Mouse (Mus musculus) neural tube, embryonic 15.5 days (tissue): ENCODE measurements around the gene Atp5s. TPM values are rescaled to one million over a fixed set of nuclear protein-coding genes. Genes with fewer than 3 reads are reported as not detected.

Experiments used
- ATAC-seq: fragments of 200-750 bp; cut with Nextera tagmentation; 2 replicates; pipeline ENCODE4 v1.8.0; 2017; ENCODE audit warnings: mild to moderate bottlenecking, moderate TSS enrichment, moderate library complexity; ENCODE audit not compliant: low FRiP score
- H3K27ac ChIP-seq: fragments of 300-500 bp; sonication (generic); replicated peaks from 2 replicates; pipeline ENCODE4 v1.5.1; 2015; ENCODE audit warnings: mild to moderate bottlenecking, inconsistent platforms
- H3K27me3 ChIP-seq: fragments of 300-500 bp; sonication (generic); replicated peaks from 2 replicates; pipeline ENCODE4 v1.6.1; 2015; ENCODE audit warnings: inconsistent platforms
- H3K36me3 ChIP-seq: fragments of 300-500 bp; sonication (generic); 2 replicates; pipeline ENCODE4 v1.6.1; 2015; ENCODE audit warnings: inconsistent platforms
- H3K4me1 ChIP-seq: fragments of 300-500 bp; sonication (generic); 2 replicates; pipeline ENCODE4 v1.6.1; 2015; ENCODE audit warnings: inconsistent platforms
- H3K4me2 ChIP-seq: fragments of 300-500 bp; sonication (generic); 2 replicates; pipeline ENCODE4 v1.6.1; 2015; ENCODE audit warnings: inconsistent platforms, mild to moderate bottlenecking, moderate library complexity
- H3K4me3 ChIP-seq: fragments of 300-500 bp; sonication (generic); replicated peaks from 2 replicates; pipeline ENCODE4 v1.5.1; 2015; ENCODE audit warnings: mild to moderate bottlenecking, inconsistent platforms
- H3K9ac ChIP-seq: fragments of 300-500 bp; sonication (generic); replicated peaks from 2 replicates; pipeline ENCODE4 v1.6.1; 2015; ENCODE audit warnings: mild to moderate bottlenecking, inconsistent platforms
- H3K9me3 ChIP-seq: fragments of 300-500 bp; sonication (generic); replicated peaks from 2 replicates; pipeline ENCODE4 v1.6.1; 2016; ENCODE audit warnings: inconsistent platforms
- WGBS: fragments of 180-500 bp; shearing (Covaris S2); methylation state at CpG from one replicate; pipeline ENCODE4 v1.1.7; 2015; ENCODE audit warnings: mixed read lengths; 5-methylcytosine and 5-hydroxymethylcytosine counted together
- polyA plus RNA-seq: library from polyadenylated mRNA; unstranded; fragments of >200 nt; fragmentation: Nextera tagmentation; extraction: Ambion mirVana; gene quantifications from 2 replicates; pipeline ENCODE4 v1.2.1, GENCODE M21; 2015

The Atp5s gene
- polyA plus RNA-seq, 1 experiment from 2014 or later = 37.6 TPM

- Histone ChIP-seq H3K27ac (no peak overlapping the region), H3K4me3 (no peak overlapping the region), H3K9ac (no peak overlapping the region), H3K36me3 (no peaks in the 10 kb centered on the region), H3K4me1 (peaks cover 16% of the 10 kb centered on the region), H3K4me2 (no peak overlapping the region), H3K27me3 (no peaks in the 10 kb centered on the region), H3K9me3 (no peaks in the 10 kb centered on the region)
- no peak for ATAC-seq
- WGBS = 91% methylated on average over 2 of the region's 2 CpGs
These were observed 36.9 kb downstream of the Atp5s start for GRCm38 (mm10) chr12:69761603-69762002.

- H3K9ac ChIP-seq = no peak overlapping the region
- no peaks in the 10 kb centered on the region for H3K27me3 ChIP-seq
- ATAC-seq = no peak
- no peaks in the 10 kb centered on the region for H3K9me3 ChIP-seq
- H3K4me2 ChIP-seq = no peak overlapping the region
- H3K4me3 ChIP-seq = no peak overlapping the region
- no peaks in the 10 kb centered on the region for H3K36me3 ChIP-seq
- peaks cover 14% of the 10 kb centered on the region for H3K4me1 ChIP-seq
- 47% methylated on average over 9 of the region's 9 CpGs for WGBS
- no peak overlapping the region for H3K27ac ChIP-seq
These were observed 40.8 kb downstream of the Atp5s start for GRCm38 (mm10) chr12:69765543-69765942.

- WGBS = 69% methylated on average over 10 of the region's 10 CpGs
- no peak for ATAC-seq
- Histone ChIP-seq H3K4me1 (peaks cover 14% of the 10 kb centered on the region), H3K27me3 (no peaks in the 10 kb centered on the region), H3K9ac (no peak overlapping the region), H3K4me3 (no peak overlapping the region), H3K27ac (no peak overlapping the region), H3K9me3 (no peaks in the 10 kb centered on the region), H3K4me2 (no peak overlapping the region), H3K36me3 (no peaks in the 10 kb centered on the region)
These were observed 41.6 kb downstream of the Atp5s start for GRCm38 (mm10) chr12:69766185-69766904.

GRCm38 (mm10) chr12:69767476-69768258 is 42.9 kb downstream of the Atp5s start:
- no peak overlapping the region for H3K4me3 ChIP-seq
- H3K9ac ChIP-seq = no peak overlapping the region
- no peaks in the 10 kb centered on the region for H3K27me3 ChIP-seq
- H3K4me2 ChIP-seq = no peak overlapping the region
- H3K36me3 ChIP-seq = no peaks in the 10 kb centered on the region
- WGBS = 35% methylated on average over 9 of the region's 9 CpGs
- H3K9me3 ChIP-seq = no peaks in the 10 kb centered on the region
- peaks cover 14% of the 10 kb centered on the region for H3K4me1 ChIP-seq
- no peak overlapping the region for H3K27ac ChIP-seq
- no peak for ATAC-seq

- Histone ChIP-seq H3K36me3 (no peaks in the 10 kb centered on the region), H3K4me1 (peaks cover 14% of the 10 kb centered on the region), H3K9ac (no peak overlapping the region), H3K27ac (no peak overlapping the region), H3K9me3 (no peaks in the 10 kb centered on the region), H3K27me3 (no peaks in the 10 kb centered on the region), H3K4me3 (no peak overlapping the region), H3K4me2 (no peak overlapping the region)
- 80% methylated on average over 2 of the region's 2 CpGs for WGBS
- ATAC-seq = no peak
These were observed 44.1 kb downstream of the Atp5s start for GRCm38 (mm10) chr12:69768841-69769240.

- Histone ChIP-seq H3K4me2 (no peak overlapping the region), H3K4me1 (no peaks in the 10 kb centered on the region), H3K9ac (no peak overlapping the region), H3K36me3 (no peaks in the 10 kb centered on the region), H3K27ac (no peak overlapping the region), H3K4me3 (no peak overlapping the region), H3K27me3 (no peaks in the 10 kb centered on the region), H3K9me3 (no peaks in the 10 kb centered on the region)
- 73% methylated on average over 11 of the region's 11 CpGs for WGBS
- ATAC-seq = no peak
These were observed 52.0 kb downstream of the Atp5s start for GRCm38 (mm10) chr12:69776607-69777340.

GRCm38 (mm10) chr12:69777341-69777730 is 52.6 kb downstream of the Atp5s start:
- Histone ChIP-seq H3K27me3 (no peaks in the 10 kb centered on the region), H3K4me3 (no peak overlapping the region), H3K36me3 (no peaks in the 10 kb centered on the region), H3K9me3 (no peaks in the 10 kb centered on the region), H3K27ac (no peak overlapping the region), H3K4me1 (peaks cover 6% of the 10 kb centered on the region; the same call in 1 of the 2 replicates), H3K4me2 (no peak overlapping the region), H3K9ac (no peak overlapping the region)
- 92% methylated on average over 6 of the region's 6 CpGs for WGBS
- ATAC-seq = no peak

- H3K9ac ChIP-seq = no peak overlapping the region
- no peaks in the 10 kb centered on the region for H3K36me3 ChIP-seq
- ATAC-seq = no peak
- no peaks in the 10 kb centered on the region for H3K27me3 ChIP-seq
- H3K4me3 ChIP-seq = no peak overlapping the region
- H3K27ac ChIP-seq = no peak overlapping the region
- peaks cover 7% of the 10 kb centered on the region; the same call in 1 of the 2 replicates for H3K4me1 ChIP-seq
- 65% methylated on average over 2 of the region's 2 CpGs for WGBS
- no peaks in the 10 kb centered on the region for H3K9me3 ChIP-seq
- H3K4me2 ChIP-seq = no peak overlapping the region
These were observed 53.2 kb downstream of the Atp5s start for GRCm38 (mm10) chr12:69777957-69778356.

- H3K4me2 ChIP-seq = no peak overlapping the region
- H3K9me3 ChIP-seq = no peaks in the 10 kb centered on the region
- no peak for ATAC-seq
- no peak overlapping the region for H3K27ac ChIP-seq
- H3K4me3 ChIP-seq = no peak overlapping the region
- 42% methylated on average over 8 of the region's 8 CpGs for WGBS
- no peaks in the 10 kb centered on the region for H3K36me3 ChIP-seq
- no peaks in the 10 kb centered on the region for H3K27me3 ChIP-seq
- no peak overlapping the region for H3K9ac ChIP-seq
- peaks cover 7% of the 10 kb centered on the region; the same call in 1 of the 2 replicates for H3K4me1 ChIP-seq
These were observed 56.7 kb downstream of the Atp5s start for GRCm38 (mm10) chr12:69781480-69781879.

- H3K9me3 ChIP-seq = no peaks in the 10 kb centered on the region
- ATAC-seq = no peak
These were observed 57.3 kb downstream of the Atp5s start for GRCm38 (mm10) chr12:69781935-69782650.

More at GRCm38 (mm10) chr12:69781935-69782650, 57.3 kb downstream of the Atp5s start:
- WGBS = 59% methylated on average over 10 of the region's 10 CpGs
- H3K9ac ChIP-seq = 0 out of 2 replicates have a peak overlapping the region, but pooled peaks have one; percentile 5
- no peak overlapping the region for H3K4me2 ChIP-seq
- no peaks in the 10 kb centered on the region for H3K36me3 ChIP-seq
- no peak overlapping the region for H3K27ac ChIP-seq
- peaks cover 7% of the 10 kb centered on the region; the same call in 1 of the 2 replicates for H3K4me1 ChIP-seq
- H3K27me3 ChIP-seq = no peaks in the 10 kb centered on the region
- H3K4me3 ChIP-seq = no peak overlapping the region
